Mouse (Mus musculus) brain, embryonic 14.5 days (tissue): Measurements from ENCODE around the gene Gnai3. TPM values are rescaled to one million over a fixed set of nuclear protein-coding genes. Genes with fewer than 3 reads are reported as not detected.

Experiments
- DNase-seq: peaks from one replicate; pipeline ENCODE4 v3.0.0-alpha.2; 2011; ENCODE audit warnings: low read depth
- CTCF ChIP-seq: fragments of 200-500 bp; IDR thresholded peaks from 2 replicates; pipeline ENCODE4 v1.5.1; 2012; ENCODE audit warnings: inconsistent platforms, mild to moderate bottlenecking, moderate library complexity, borderline replicate concordance; ENCODE audit not compliant: insufficient read depth, insufficient read length; ENCODE audit errors: extremely low read depth
- POLR2A ChIP-seq: fragments of 200-500 bp; IDR thresholded peaks from 2 replicates; pipeline ENCODE4 v1.6.1; 2012; ENCODE audit warnings: mild to moderate bottlenecking, inconsistent platforms, borderline replicate concordance; ENCODE audit not compliant: poor library complexity, insufficient read depth, insufficient read length, severe bottlenecking; ENCODE audit errors: extremely low read depth
- polyA plus RNA-seq: library from polyadenylated mRNA; depleted of rRNA; stranded (reverse); fragments of >200 nt; gene quantifications from 2 replicates; pipeline ENCODE4 v1.2.3, GENCODE M21; 2012; rRNA removed

Gene Gnai3
- polyA plus RNA-seq, 1 experiment, result 86.6 TPM

DNA sequence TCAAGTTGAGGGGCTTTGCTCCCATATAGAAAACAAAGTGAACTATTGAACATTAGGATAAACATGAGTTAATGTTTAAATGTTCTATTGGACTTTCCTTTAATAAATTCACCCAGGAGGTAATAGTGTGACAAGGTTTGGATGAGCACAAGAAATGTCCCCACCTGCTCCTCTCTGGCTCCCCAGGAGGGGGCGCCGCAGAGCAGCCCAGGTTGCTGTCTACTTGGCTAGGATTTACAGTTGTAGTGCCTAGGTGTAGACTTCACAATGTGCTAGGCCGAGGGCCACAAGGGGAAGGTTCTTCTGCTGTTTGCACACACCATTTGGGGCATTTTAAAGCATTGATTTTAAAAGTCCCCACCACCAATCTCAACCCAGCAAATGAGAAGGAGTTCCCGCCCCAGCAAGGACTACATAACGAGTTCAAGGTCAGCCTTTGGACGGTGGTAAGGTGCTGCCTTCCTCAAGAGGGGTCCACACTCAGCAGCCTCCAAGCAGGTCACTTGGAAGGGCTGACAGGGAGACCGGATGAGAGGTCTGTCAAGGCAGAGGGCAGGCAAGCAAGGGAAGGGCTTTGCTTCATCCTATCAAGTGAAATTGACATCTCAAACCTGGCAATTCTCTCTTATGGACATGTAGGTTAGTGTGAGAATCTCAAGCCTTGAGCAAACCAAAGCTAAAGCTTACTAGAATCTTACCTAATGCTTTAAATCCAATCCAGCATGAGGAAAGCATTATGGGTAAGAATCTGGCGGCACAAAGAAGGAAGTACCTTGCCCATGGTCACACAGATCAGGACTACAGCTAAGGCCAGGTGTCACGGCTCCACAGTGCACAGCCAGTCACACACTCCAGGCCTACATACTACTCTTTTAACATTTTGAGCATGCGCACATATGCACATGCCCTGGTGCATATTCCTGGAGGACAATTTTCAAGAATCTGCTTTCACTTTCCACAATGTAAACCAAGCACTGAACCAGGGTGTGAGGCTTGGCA is 75.4 kb downstream of the Gnai3 start:
- peak; percentile 42 for DNase-seq

DNA sequence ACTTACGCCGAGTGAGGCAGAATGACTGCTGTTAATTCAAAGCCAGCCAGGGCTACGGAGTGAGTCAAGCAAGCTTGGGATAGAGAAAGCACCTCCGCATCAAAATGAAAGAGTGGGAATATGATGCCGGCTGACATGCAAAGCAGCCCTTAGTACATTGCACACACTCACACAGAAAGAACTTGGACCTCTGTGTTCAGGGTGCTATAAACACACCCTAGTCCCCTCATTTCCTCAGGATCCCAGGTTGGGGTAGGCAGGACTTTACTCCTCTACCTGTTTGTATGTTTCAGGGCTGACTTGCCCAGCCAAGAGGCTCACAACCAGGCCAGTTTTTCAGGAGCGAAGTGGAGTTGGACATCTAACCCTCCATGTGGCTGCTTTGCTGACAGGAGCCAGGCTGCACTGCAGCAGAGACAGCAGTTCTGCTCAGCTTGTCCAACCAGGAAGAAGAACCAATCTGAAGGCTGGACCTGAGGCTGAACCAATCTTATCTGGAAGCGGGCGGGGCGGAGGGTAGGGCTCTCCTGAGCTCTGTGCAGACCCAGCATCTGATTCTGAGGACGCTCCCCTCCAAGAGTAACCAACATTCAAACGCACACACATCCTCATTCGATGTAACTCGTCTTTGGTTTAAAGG is 76.6 kb downstream of the Gnai3 start:
- TF ChIP-seq POLR2A, result no peak
- TF ChIP-seq CTCF, result no peak
- DNase-seq, result no peak

More for the DNA sequence above, 75.4 kb downstream of the Gnai3 start:
- TF ChIP-seq POLR2A (no peak), CTCF (peak; percentile 85)

DNA sequence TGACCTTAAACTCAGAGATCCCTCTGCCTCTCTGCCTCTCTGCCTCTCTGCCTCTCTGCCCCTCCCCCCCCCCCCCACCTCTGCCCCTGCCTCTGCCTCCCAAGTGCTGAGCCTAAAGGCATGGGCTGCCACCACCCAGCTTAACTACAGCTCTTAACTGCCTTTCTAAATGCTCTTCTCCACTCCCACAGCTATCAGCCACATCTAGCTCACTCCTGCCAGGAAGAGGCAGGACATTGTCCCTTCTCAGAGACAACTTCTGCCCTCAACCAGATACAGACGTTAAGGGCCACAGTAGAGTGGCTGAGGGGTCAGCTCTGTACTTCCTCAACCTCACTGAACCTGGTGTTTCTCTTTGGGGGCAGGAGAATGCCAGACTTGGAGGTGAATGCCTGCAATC is 77.1 kb downstream of the Gnai3 start:
- TF ChIP-seq POLR2A (no peak), CTCF (no peak)

DNA sequence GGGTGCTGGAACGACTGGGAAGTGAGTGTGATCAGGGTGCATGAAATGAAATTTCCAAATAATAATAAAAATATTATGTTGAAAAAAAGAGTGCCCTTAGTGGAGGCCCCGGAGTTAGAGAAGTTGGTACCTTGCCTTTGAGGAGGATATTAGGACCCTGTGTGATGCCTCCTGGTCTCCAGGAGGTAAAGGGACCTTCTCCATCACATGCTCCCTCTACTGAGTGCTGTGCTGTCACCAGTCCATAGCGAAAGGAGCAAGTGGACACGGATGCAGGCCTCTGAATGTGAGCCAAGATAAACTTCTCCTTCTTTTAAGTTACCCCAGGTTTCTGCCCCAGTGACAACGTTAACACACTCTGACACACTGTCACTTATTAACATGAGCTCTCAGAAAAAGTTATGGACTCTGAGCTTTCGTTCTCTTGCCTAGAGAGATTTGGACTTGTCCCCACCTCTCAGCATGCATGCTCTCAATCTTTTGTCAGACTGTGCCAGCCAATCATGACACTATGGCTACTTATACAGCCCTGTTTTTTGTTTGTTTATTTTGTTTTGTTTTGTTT is 78.5 kb downstream of the Gnai3 start:
- DNase-seq, result no peak
- TF ChIP-seq CTCF (no peak), POLR2A (no peak)

More for the DNA sequence above, 77.1 kb downstream of the Gnai3 start:
- no peak for DNase-seq

- TF ChIP-seq CTCF, result no peak
- no peak for TF ChIP-seq POLR2A
- DNase-seq, result no peak
These were observed 80.4 kb downstream of the Gnai3 start for GRCm38 (mm10) chr3:108065551-108065950.

DNA sequence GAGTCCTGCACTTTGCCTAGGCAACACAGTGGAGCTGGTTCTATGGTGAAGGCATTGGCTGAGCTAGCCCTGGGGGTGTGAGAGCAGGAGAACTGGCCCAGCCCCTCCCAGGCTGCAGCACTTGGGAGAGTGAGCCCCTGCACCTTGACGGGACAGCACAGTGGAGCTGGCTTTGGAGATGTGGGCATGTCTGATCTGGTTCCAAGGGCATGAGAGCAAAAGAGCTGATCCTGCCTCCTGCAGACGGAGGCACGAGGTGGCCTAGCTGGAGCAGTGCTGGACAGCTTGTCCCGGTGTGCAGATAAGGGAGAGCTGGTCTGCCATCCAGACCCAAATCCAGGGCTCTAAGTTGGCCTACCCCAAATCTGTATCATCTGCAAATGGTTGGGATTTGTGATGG is 81.3 kb downstream of the Gnai3 start:
- TF ChIP-seq POLR2A (no peak), CTCF (no peak)
- DNase-seq, result no peak

DNA sequence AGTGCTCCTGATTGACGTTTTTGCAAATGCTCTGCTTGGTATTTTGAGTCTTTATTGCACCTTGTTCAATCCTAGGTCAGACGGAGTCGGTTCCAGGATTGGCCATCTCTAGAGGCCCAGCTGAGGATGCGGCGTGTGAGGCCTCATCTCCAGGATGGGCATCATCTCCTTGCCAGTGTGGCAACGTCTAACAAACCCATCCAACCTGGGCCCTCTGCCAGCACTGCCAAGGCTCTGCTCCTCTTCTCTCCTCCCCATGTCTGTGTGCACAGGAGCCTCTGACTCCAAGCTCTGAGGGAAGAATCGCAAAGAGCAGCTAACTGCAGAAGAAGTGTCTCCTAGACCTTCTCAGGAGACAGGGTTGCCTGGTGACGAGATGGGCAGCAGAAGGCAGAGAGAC is 83.3 kb downstream of the Gnai3 start:
- DNase-seq, result no peak
- TF ChIP-seq CTCF, result no peak
- TF ChIP-seq POLR2A, result no peak

DNA sequence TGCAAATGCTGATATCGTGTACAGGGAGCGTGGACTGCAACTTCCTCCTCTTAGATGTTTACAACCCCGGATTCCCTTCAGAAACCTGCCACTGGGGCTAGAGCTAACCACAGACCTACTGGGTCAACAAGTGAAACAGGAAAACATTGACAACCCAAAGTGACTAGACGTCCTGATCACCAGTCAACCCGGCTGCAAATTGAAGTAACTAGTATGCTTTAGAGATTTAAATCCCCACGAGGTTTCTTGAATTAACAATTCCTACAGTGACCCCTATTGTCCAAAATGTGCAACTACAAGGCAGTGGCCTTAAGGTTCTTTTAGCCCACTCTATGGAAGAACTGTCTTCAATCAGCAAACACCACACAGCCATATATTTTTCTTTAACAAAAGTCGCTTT is 84.5 kb downstream of the Gnai3 start:
- TF ChIP-seq POLR2A (no peak), CTCF (peak; percentile 49; the same call in 1 of the 2 replicates)
- DNase-seq, result peak; percentile 88

Other genes starting within 250 kb of the Gnai3 start
- gene Gstm7, start 214.3 kb downstream of the Gnai3 start, polyA plus RNA-seq, result 72.4 and 90.8 TPM in 2 replicates
- 7.9 and 9.5 TPM in 2 replicates for gene Gstm6, start 202.4 kb downstream of the Gnai3 start, polyA plus RNA-seq
- 0.06 TPM in 1 of 2 replicates, not detected in the other for gene Gstm3, start 176.9 kb downstream of the Gnai3 start, polyA plus RNA-seq
- gene Gstm2, start 159.7 kb downstream of the Gnai3 start, polyA plus RNA-seq, result 5.8 and 6.9 TPM in 2 replicates
- 33.4 and 38.5 TPM in 2 replicates for gene Gstm1, start 128.2 kb downstream of the Gnai3 start, polyA plus RNA-seq
- gene Gstm4, start 101.3 kb downstream of the Gnai3 start, polyA plus RNA-seq, result 13.2 and 15.3 TPM in 2 replicates
- gene Ampd2, start 59.5 kb downstream of the Gnai3 start, polyA plus RNA-seq, result 111 and 118 TPM in 2 replicates
- 0.05 and 0.18 TPM in 2 replicates for gene Gnat2, start 53.4 kb downstream of the Gnai3 start, polyA plus RNA-seq
- gene Gpr61, start 8.7 kb upstream of the Gnai3 start, polyA plus RNA-seq, result 1.5 and 2.6 TPM in 2 replicates
- gene Amigo1, start 40.2 kb upstream of the Gnai3 start, polyA plus RNA-seq, result 19.5 and 25.0 TPM in 2 replicates
- gene Cyb561d1, start 55.1 kb upstream of the Gnai3 start, polyA plus RNA-seq, result 8.4 and 8.7 TPM in 2 replicates
- gene Atxn7l2, start 64.8 kb upstream of the Gnai3 start, polyA plus RNA-seq, result 50.1 and 55.9 TPM in 2 replicates
- gene Sypl2, start 80.5 kb upstream of the Gnai3 start, polyA plus RNA-seq, result 1.0 and 2.8 TPM in 2 replicates
- 135 and 166 TPM in 2 replicates for gene Psma5, start 110.8 kb upstream of the Gnai3 start, polyA plus RNA-seq
- gene Sort1, start 137.9 kb upstream of the Gnai3 start, polyA plus RNA-seq, result 74.2 and 79.2 TPM in 2 replicates
- gene Mybphl, start 218.8 kb upstream of the Gnai3 start, polyA plus RNA-seq, result 0.10 and 0.12 TPM in 2 replicates
- 27.1 and 71.0 TPM in 2 replicates for gene Psrc1, start 237.7 kb upstream of the Gnai3 start, polyA plus RNA-seq